Mouse (Mus musculus) urinary bladder, postnatal 4 days (tissue): ENCODE results near the gene Lamc1.
"Not testable (repeated sequence)": the region's sequence is repeated elsewhere in the genome, so short reads cannot be mapped to it uniquely, and the experiment has no call there.

Experiments used
- DNase-seq, 2 experiments: peaks; one replicate each; pipeline ENCODE4 v3.0.0; 2021 to 2022; ENCODE audit warnings: low spot score in 2 of 2

Gene Lamc1

GRCm38 (mm10) chr1:153299436-153299835 lies 33.1 kb downstream of the Lamc1 start:
- DNase-seq: not testable (repeated sequence)

- not testable (repeated sequence) for DNase-seq
These were observed 34.7 kb downstream of the Lamc1 start for GRCm38 (mm10) chr1:153297774-153298363.

GRCm38 (mm10) chr1:153296035-153296434 lies 36.6 kb downstream of the Lamc1 start:
- DNase-seq: no peak

GRCm38 (mm10) chr1:153292892-153293291 lies 39.7 kb downstream of the Lamc1 start:
- DNase-seq: no peak

GRCm38 (mm10) chr1:153292202-153292601 lies 40.4 kb downstream of the Lamc1 start:
- DNase-seq: no peak

- DNase-seq: no peak
These were observed 41.2 kb downstream of the Lamc1 start for GRCm38 (mm10) chr1:153291416-153291815.

- no peak for DNase-seq
These were observed 44.6 kb downstream of the Lamc1 start for GRCm38 (mm10) chr1:153288010-153288409.

- DNase-seq: no peak
These were observed 45.1 kb downstream of the Lamc1 start for GRCm38 (mm10) chr1:153287443-153287842.

- no peak for DNase-seq
These were observed 46.4 kb downstream of the Lamc1 start for GRCm38 (mm10) chr1:153286216-153286615.

GRCm38 (mm10) chr1:153285188-153285587 lies 47.4 kb downstream of the Lamc1 start:
- DNase-seq: no peak

GRCm38 (mm10) chr1:153282342-153282975 lies 50.1 kb downstream of the Lamc1 start:
- DNase-seq: no peak

- no peak for DNase-seq
These were observed 51.1 kb downstream of the Lamc1 start for GRCm38 (mm10) chr1:153281483-153281882.

GRCm38 (mm10) chr1:153280411-153280810 lies 52.2 kb downstream of the Lamc1 start:
- no peak for DNase-seq

- no peak for DNase-seq
These were observed 54.5 kb downstream of the Lamc1 start for GRCm38 (mm10) chr1:153278028-153278613.

GRCm38 (mm10) chr1:153275466-153275865 lies 57.1 kb downstream of the Lamc1 start:
- no peak for DNase-seq

- no peak for DNase-seq
These were observed 58.0 kb downstream of the Lamc1 start for GRCm38 (mm10) chr1:153274611-153275010.

GRCm38 (mm10) chr1:153273657-153274056 lies 58.9 kb downstream of the Lamc1 start:
- no peak for DNase-seq

GRCm38 (mm10) chr1:153270827-153271226 lies 61.8 kb downstream of the Lamc1 start:
- DNase-seq: no peak

- no peak for DNase-seq
These were observed 62.9 kb downstream of the Lamc1 start for GRCm38 (mm10) chr1:153269681-153270080.

GRCm38 (mm10) chr1:153268806-153269309 lies 63.7 kb downstream of the Lamc1 start:
- DNase-seq: no peak

GRCm38 (mm10) chr1:153268306-153268705 lies 64.3 kb downstream of the Lamc1 start:
- DNase-seq: no peak

- no peak for DNase-seq
These were observed 64.9 kb downstream of the Lamc1 start for GRCm38 (mm10) chr1:153267730-153268129.

- no peak for DNase-seq
These were observed 65.7 kb downstream of the Lamc1 start for GRCm38 (mm10) chr1:153266891-153267290.
